In the genomic region with DNA sequence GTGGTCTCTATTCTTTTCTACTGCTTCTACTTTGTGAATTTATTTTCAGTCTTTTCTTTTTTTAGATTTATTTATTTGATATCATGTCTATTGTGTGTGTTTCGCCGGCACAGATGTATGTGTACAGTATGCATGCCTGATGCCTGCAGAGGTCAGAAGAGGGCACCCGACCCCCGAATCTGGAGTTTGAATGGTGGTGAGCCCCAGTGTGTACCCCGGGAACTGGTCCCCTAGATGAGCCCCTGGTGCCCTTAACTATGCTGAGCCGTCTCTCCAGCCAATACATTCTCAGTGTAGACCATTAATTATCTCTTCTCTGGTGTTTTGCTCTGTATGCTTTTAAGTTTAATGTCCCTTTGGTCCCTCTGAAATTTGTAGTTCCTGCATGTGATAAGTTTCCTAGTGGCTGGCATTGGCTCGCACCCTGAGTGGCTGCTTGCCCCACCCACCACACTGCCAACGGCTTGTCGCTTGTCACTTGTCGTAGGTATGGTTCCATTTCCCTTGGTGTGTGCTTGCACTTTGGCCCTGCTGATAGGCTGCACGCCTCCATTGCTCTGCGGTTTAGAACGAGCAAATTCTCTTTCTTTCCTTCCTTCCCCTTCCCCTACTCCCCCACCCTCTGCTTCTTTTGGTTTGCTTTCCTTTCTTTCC, we compare ENCODE assay signal across 8 mouse cellular contexts. TPM values are rescaled to one million over a fixed set of nuclear protein-coding genes. Genes with fewer than 3 reads are reported as not detected.
DNase-seq lines count a peak whose midpoint lies in the region; ATAC-seq lines count a peak whose summit lies in the region.

No protein-coding gene starts in this region.

- peak overlapping the region; percentile 68 for H3K27ac ChIP-seq in lung, embryonic 16.5 days (ENCODE audit: low read length)
- peak overlapping the region; percentile 35; the same call in 1 of the 2 replicates for H3K27ac ChIP-seq in liver, embryonic 11.5 days (ENCODE audit: low read depth, low read length)
- H3K27ac ChIP-seq in stomach, embryonic 15.5 days, result peak overlapping the region; percentile 80

- no peak overlapping the region for H3K9ac ChIP-seq in lung, embryonic 16.5 days (ENCODE audit: low read length)
- no peak overlapping the region for H3K9ac ChIP-seq in liver, embryonic 11.5 days (ENCODE audit: low read depth, low read length)
- no peak overlapping the region for H3K9ac ChIP-seq in stomach, embryonic 15.5 days

- H3K4me1 ChIP-seq in lung, embryonic 16.5 days (replicated peaks; ENCODE audit: control insufficient read depth, insufficient read depth, low read length), result peaks cover 64% of the 10 kb centered on the region
- H3K4me1 ChIP-seq in liver, embryonic 11.5 days (replicated peaks; ENCODE audit: control insufficient read depth, insufficient read depth, low read length), result peaks cover 36% of the 10 kb centered on the region
- H3K4me1 ChIP-seq in stomach, embryonic 15.5 days, result peaks cover 83% of the 10 kb centered on the region

- peak; percentile 94 for DNase-seq in heart, adult 11 months
- no peak for DNase-seq in heart, postnatal 36 days
- no peak for DNase-seq in lung, postnatal 36 days
- DNase-seq in liver, embryonic 11.5 days (ENCODE audit: low spot score), result no peak
- DNase-seq in left cerebral cortex, postnatal 4 days, result no peak
- DNase-seq in spleen, adult 18-20 months, result no peak

- no peaks in the 10 kb centered on the region for H3K27me3 ChIP-seq in lung, embryonic 16.5 days (ENCODE audit: control insufficient read depth, insufficient read depth, low read depth, low read length)
- no peaks in the 10 kb centered on the region for H3K27me3 ChIP-seq in liver, embryonic 11.5 days (replicated peaks; ENCODE audit: control insufficient read depth, insufficient read depth, low read length)
- H3K27me3 ChIP-seq in stomach, embryonic 15.5 days (replicated peaks), result no peaks in the 10 kb centered on the region

- intact Hi-C loops in heart, postnatal 36 days (cut with DNase I), result no loop called here
- intact Hi-C loops in left cerebral cortex, postnatal 4 days (cut with DNase I), result no loop called here

- no peak overlapping the region for H3K4me2 ChIP-seq in lung, embryonic 16.5 days (ENCODE audit: low read depth, low read length)
- H3K4me2 ChIP-seq in liver, embryonic 11.5 days, result no peak overlapping the region
- H3K4me2 ChIP-seq in stomach, embryonic 15.5 days, result no peak overlapping the region

- H3K4me3 ChIP-seq in lung, embryonic 16.5 days (ENCODE audit: low read length), result no peak overlapping the region
- H3K4me3 ChIP-seq in liver, embryonic 11.5 days (ENCODE audit: low read depth, low read length), result no peak overlapping the region
- H3K4me3 ChIP-seq in stomach, embryonic 15.5 days (replicated peaks), result no peak overlapping the region

- H3K9me3 ChIP-seq in lung, embryonic 16.5 days (ENCODE audit: control insufficient read depth, low read length), result no peaks in the 10 kb centered on the region
- H3K9me3 ChIP-seq in liver, embryonic 11.5 days (ENCODE audit: control insufficient read depth, low read length), result no peaks in the 10 kb centered on the region
- no peaks in the 10 kb centered on the region for H3K9me3 ChIP-seq in stomach, embryonic 15.5 days

- no peak for ATAC-seq in lung, embryonic 16.5 days (ENCODE audit: low read depth)
- ATAC-seq in liver, embryonic 11.5 days (replicated peaks; ENCODE audit: low FRiP score), result 0 out of 2 replicates have a peak, but pooled peaks have one; percentile 19
- ATAC-seq in stomach, embryonic 15.5 days (ENCODE audit: insufficient read depth, low FRiP score, low read depth), result no peak

- H3K36me3 ChIP-seq in lung, embryonic 16.5 days (ENCODE audit: control insufficient read depth, insufficient read depth, low read length), result no peaks in the 10 kb centered on the region
- H3K36me3 ChIP-seq in liver, embryonic 11.5 days (ENCODE audit: control insufficient read depth, insufficient read depth, low read length), result no peaks in the 10 kb centered on the region
- H3K36me3 ChIP-seq in stomach, embryonic 15.5 days, result no peaks in the 10 kb centered on the region

- 54% methylated on average over 13 of the region's 13 CpGs for WGBS in lung, embryonic 16.5 days
- 55% methylated on average over 13 of the region's 13 CpGs for WGBS in liver, embryonic 11.5 days
- 59% methylated on average over 13 of the region's 13 CpGs for whole genome bisulfite sequencing in stomach, embryonic 15.5 days

RNA-seq across cellular contexts. Expression of a gene that starts 31.7 kb away (rescaled TPM):
- total RNA-seq in heart, postnatal 36 days (2021), result 10 to 100 TPM; 29.6 to 35.3 TPM
- 9.2 and 11.2 TPM in 2 replicates for polyA plus RNA-seq in lung, embryonic 16.5 days (2015; fragmentation: Nextera tagmentation; extraction: Ambion mirVana)
- 12.6 and 13.9 TPM in 2 replicates for polyA plus RNA-seq in liver, embryonic 11.5 days (2014; fragmentation: Nextera tagmentation; extraction: Ambion mirVana)
- polyA plus RNA-seq in stomach, embryonic 15.5 days (2015; fragmentation: Nextera tagmentation; extraction: Ambion mirVana), result 13.8 and 15.2 TPM in 2 replicates
- total RNA-seq in left cerebral cortex, postnatal 4 days (2021), result 10 to 100 TPM; 52.0 to 57.8 TPM

RNA-seq across cellular contexts. Expression of a gene that starts 55.6 kb away (rescaled TPM):
- 1 to 10 TPM; 6.4 to 7.2 TPM for total RNA-seq in heart, postnatal 36 days (2021)
- polyA plus RNA-seq in lung, embryonic 16.5 days (2015; fragmentation: Nextera tagmentation; extraction: Ambion mirVana), result 3.5 and 3.6 TPM in 2 replicates
- polyA plus RNA-seq in liver, embryonic 11.5 days (2014; fragmentation: Nextera tagmentation; extraction: Ambion mirVana), result 0.53 and 1.4 TPM in 2 replicates
- 3.1 and 3.2 TPM in 2 replicates for polyA plus RNA-seq in stomach, embryonic 15.5 days (2015; fragmentation: Nextera tagmentation; extraction: Ambion mirVana)
- total RNA-seq in left cerebral cortex, postnatal 4 days (2021), result 1 to 10 TPM; 5.0 to 5.2 TPM
